Mouse (Mus musculus) embryonic facial prominence, embryonic 15.5 days (tissue): ENCODE data around the gene Tmem163. TPM values are rescaled to one million over a fixed set of nuclear protein-coding genes. Genes with fewer than 3 reads are reported as not detected.
A peak's percentile ranks its signal among the peaks of the same experiment; 100 is the strongest.

Source experiments
- ATAC-seq: fragments of 200-750 bp; cut with Nextera tagmentation; 2 replicates; pipeline ENCODE4 v1.8.0; 2017; ENCODE audit warnings: low read depth, moderate TSS enrichment; ENCODE audit not compliant: insufficient number of reproducible peaks, low FRiP score, low TSS enrichment
- H3K27ac ChIP-seq: fragments of 300-500 bp; sonication (generic); replicated peaks from 2 replicates; pipeline ENCODE4 v1.5.1; 2015; ENCODE audit warnings: mild to moderate bottlenecking, inconsistent platforms
- H3K27me3 ChIP-seq: fragments of 300-500 bp; sonication (generic); 2 replicates; pipeline ENCODE4 v1.6.1; 2015; ENCODE audit warnings: inconsistent platforms
- H3K36me3 ChIP-seq: fragments of 300-500 bp; sonication (generic); 2 replicates; pipeline ENCODE4 v1.6.1; 2015; ENCODE audit warnings: mild to moderate bottlenecking, inconsistent platforms
- H3K4me1 ChIP-seq: fragments of 300-500 bp; sonication (generic); 2 replicates; pipeline ENCODE4 v1.6.1; 2015; ENCODE audit warnings: inconsistent platforms
- H3K4me2 ChIP-seq: fragments of 300-500 bp; sonication (generic); replicated peaks from 2 replicates; pipeline ENCODE4 v1.6.1; 2015; ENCODE audit warnings: mild to moderate bottlenecking, inconsistent platforms
- H3K4me3 ChIP-seq: fragments of 300-500 bp; sonication (generic); replicated peaks from 2 replicates; pipeline ENCODE4 v1.5.1; 2015; ENCODE audit warnings: mild to moderate bottlenecking, inconsistent platforms
- H3K9ac ChIP-seq: fragments of 300-500 bp; sonication (generic); 2 replicates; pipeline ENCODE4 v1.6.1; 2015; ENCODE audit warnings: inconsistent platforms
- H3K9me3 ChIP-seq: fragments of 300-500 bp; sonication (generic); replicated peaks from 2 replicates; pipeline ENCODE4 v1.6.1; 2016; ENCODE audit warnings: inconsistent platforms
- WGBS: fragments of 180-500 bp; shearing (Covaris S2); methylation state at CpG from one replicate; pipeline ENCODE4 v1.1.7; 2015; 5-methylcytosine and 5-hydroxymethylcytosine counted together
- polyA plus RNA-seq: library from polyadenylated mRNA; unstranded; fragments of >200 nt; fragmentation: Nextera tagmentation; extraction: Ambion mirVana; gene quantifications from 2 replicates; pipeline ENCODE4 v1.2.1, GENCODE M21; 2015

Gene Tmem163
- polyA plus RNA-seq, 1 experiment from 2014 or later: 3.6 TPM

- no peak overlapping the region for H3K27ac ChIP-seq
- H3K9ac ChIP-seq: no peak overlapping the region
- no peaks in the 10 kb centered on the region for H3K9me3 ChIP-seq
- H3K4me3 ChIP-seq: no peak overlapping the region
- H3K36me3 ChIP-seq: no peaks in the 10 kb centered on the region
- 69% methylated on average over 4 of the region's 4 CpGs for WGBS
- ATAC-seq: no peak
- H3K27me3 ChIP-seq: no peaks in the 10 kb centered on the region
- no peak overlapping the region for H3K4me2 ChIP-seq
- H3K4me1 ChIP-seq: 0 out of 2 replicates have a peak, but pooled peaks cover under 1% of the 10 kb centered on the region
Measured at GRCm38 (mm10) chr1:127548078-127548477, 131.3 kb downstream of the Tmem163 start.

GRCm38 (mm10) chr1:127542756-127543155 lies 136.6 kb downstream of the Tmem163 start:
- 36% methylated on average over 1 of the region's 1 CpGs for WGBS
- ATAC-seq: no peak
- Histone ChIP-seq H3K36me3 (no peaks in the 10 kb centered on the region), H3K27me3 (no peaks in the 10 kb centered on the region), H3K4me2 (no peak overlapping the region), H3K9ac (no peak overlapping the region), H3K27ac (no peak overlapping the region), H3K4me3 (no peak overlapping the region), H3K4me1 (peaks cover 3% of the 10 kb centered on the region; the same call in 1 of the 2 replicates), H3K9me3 (no peaks in the 10 kb centered on the region)

DNA sequence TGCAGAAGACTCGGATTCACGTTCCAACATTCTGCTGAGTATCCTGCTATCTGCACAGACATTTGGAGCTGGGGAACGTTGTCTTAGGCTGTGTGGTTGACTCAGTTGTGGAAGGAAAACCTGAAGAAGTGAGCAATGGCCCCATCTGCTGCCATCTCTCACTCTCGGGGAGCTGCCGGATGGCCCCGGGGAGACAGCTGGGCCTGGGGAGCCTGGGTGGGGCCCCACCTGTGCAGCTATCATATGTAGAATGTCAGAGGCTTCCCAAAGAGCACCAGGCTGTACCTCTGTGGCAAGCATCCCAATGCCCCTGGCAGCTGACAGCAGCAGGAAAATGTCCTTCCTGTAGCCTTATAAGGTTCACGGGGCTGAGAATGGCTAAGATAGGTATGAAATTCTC lies 137.4 kb downstream of the Tmem163 start:
- H3K27me3 ChIP-seq: no peaks in the 10 kb centered on the region
- no peak overlapping the region for H3K4me3 ChIP-seq
- peaks cover 12% of the 10 kb centered on the region for H3K4me1 ChIP-seq
- H3K9ac ChIP-seq: no peak overlapping the region
- no peak for ATAC-seq
- H3K27ac ChIP-seq: no peak overlapping the region
- H3K36me3 ChIP-seq: no peaks in the 10 kb centered on the region
- 79% methylated on average over 7 of the region's 7 CpGs for WGBS
- H3K9me3 ChIP-seq: no peaks in the 10 kb centered on the region
- H3K4me2 ChIP-seq: no peak overlapping the region

GRCm38 (mm10) chr1:127541522-127541921 lies 137.8 kb downstream of the Tmem163 start:
- no peak overlapping the region for H3K4me3 ChIP-seq
- H3K27ac ChIP-seq: no peak overlapping the region
- peaks cover 16% of the 10 kb centered on the region for H3K4me1 ChIP-seq
- H3K4me2 ChIP-seq: no peak overlapping the region
- no peak overlapping the region for H3K9ac ChIP-seq
- WGBS: 82% methylated on average over 4 of the region's 4 CpGs
- H3K36me3 ChIP-seq: no peaks in the 10 kb centered on the region
- no peaks in the 10 kb centered on the region for H3K9me3 ChIP-seq
- H3K27me3 ChIP-seq: no peaks in the 10 kb centered on the region
- no peak for ATAC-seq

- Histone ChIP-seq H3K9ac (no peak overlapping the region), H3K4me1 (peaks cover 18% of the 10 kb centered on the region), H3K36me3 (no peaks in the 10 kb centered on the region), H3K4me3 (peak overlapping the region; percentile 26), H3K9me3 (no peaks in the 10 kb centered on the region), H3K27me3 (no peaks in the 10 kb centered on the region), H3K27ac (peak overlapping the region; percentile 73; the same call in 1 of the 2 replicates), H3K4me2 (peak overlapping the region; percentile 47)
- WGBS: 9% methylated on average over 17 of the region's 17 CpGs
- ATAC-seq: peak; percentile 85
Measured at GRCm38 (mm10) chr1:127537204-127538038, 141.9 kb downstream of the Tmem163 start.

- H3K4me1 ChIP-seq: peaks cover 18% of the 10 kb centered on the region
- no peak for ATAC-seq
- no peak overlapping the region for H3K4me3 ChIP-seq
- peak overlapping the region; percentile 47 for H3K4me2 ChIP-seq
- H3K36me3 ChIP-seq: no peaks in the 10 kb centered on the region
- peak overlapping the region; percentile 73; the same call in 1 of the 2 replicates for H3K27ac ChIP-seq
- H3K9ac ChIP-seq: no peak overlapping the region
- WGBS: 36% methylated on average over 5 of the region's 5 CpGs
- no peaks in the 10 kb centered on the region for H3K9me3 ChIP-seq
- H3K27me3 ChIP-seq: no peaks in the 10 kb centered on the region
Measured at GRCm38 (mm10) chr1:127536448-127536847, 142.9 kb downstream of the Tmem163 start.

DNA sequence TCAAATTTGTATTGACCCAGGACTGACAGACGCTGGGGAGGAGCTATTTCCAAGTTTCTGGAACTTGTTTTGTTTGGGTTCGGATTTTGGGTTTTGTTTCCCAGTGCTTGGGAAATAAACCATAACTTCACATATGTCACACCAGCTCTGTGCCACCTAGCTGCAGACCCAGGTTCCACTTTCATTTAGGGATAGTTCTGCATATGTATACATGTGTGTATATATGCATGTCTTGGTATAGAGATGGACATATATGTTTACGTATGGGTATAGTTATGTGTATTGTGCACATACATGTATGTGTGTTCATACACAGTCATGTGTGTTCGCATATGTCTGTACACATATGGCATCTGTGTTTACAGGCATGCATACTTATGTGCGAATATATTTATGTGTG lies 147.6 kb downstream of the Tmem163 start:
- no peaks in the 10 kb centered on the region for H3K9me3 ChIP-seq
- no peak for ATAC-seq
- no peak overlapping the region for H3K9ac ChIP-seq
- H3K4me2 ChIP-seq: no peak overlapping the region
- H3K27me3 ChIP-seq: no peaks in the 10 kb centered on the region
- H3K4me3 ChIP-seq: no peak overlapping the region
- H3K27ac ChIP-seq: no peak overlapping the region
- H3K36me3 ChIP-seq: no peaks in the 10 kb centered on the region
- H3K4me1 ChIP-seq: peaks cover 4% of the 10 kb centered on the region
- WGBS: 66% methylated on average over 5 of the region's 5 CpGs

GRCm38 (mm10) chr1:127530849-127531580 lies 148.3 kb downstream of the Tmem163 start:
- peak; percentile 73 for ATAC-seq
- Histone ChIP-seq H3K27me3 (no peaks in the 10 kb centered on the region), H3K4me3 (no peak overlapping the region), H3K36me3 (no peaks in the 10 kb centered on the region), H3K9ac (no peak overlapping the region), H3K4me2 (no peak overlapping the region), H3K9me3 (no peaks in the 10 kb centered on the region), H3K27ac (no peak overlapping the region), H3K4me1 (no peaks in the 10 kb centered on the region)
- WGBS: 47% methylated on average over 14 of the region's 14 CpGs

DNA sequence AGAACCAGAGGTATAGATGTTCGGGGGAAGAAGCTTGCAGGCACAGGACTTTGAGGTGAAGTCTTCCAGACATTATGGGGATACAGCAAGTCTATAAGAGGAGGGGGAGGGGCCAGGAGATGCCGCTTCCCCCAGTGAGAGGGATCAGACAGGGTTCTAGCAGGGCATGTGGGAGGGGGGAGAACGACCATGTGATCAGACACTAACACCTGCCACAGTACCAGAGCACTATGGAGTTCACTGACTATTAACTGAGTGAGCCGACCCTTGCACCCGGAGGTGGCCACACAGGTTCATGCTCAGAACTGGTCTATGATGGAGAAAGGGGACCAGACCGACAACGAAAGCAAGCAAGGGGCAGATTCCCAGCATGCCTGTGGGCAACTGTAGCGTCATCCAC lies 156.0 kb downstream of the Tmem163 start:
- no peak overlapping the region for H3K4me3 ChIP-seq
- H3K27me3 ChIP-seq: no peaks in the 10 kb centered on the region
- H3K36me3 ChIP-seq: no peaks in the 10 kb centered on the region
- no peak for ATAC-seq
- no peak overlapping the region for H3K4me2 ChIP-seq
- WGBS: 88% methylated on average over 8 of the region's 8 CpGs
- H3K4me1 ChIP-seq: no peaks in the 10 kb centered on the region
- H3K9me3 ChIP-seq: no peaks in the 10 kb centered on the region
- H3K27ac ChIP-seq: no peak overlapping the region
- H3K9ac ChIP-seq: no peak overlapping the region

DNA sequence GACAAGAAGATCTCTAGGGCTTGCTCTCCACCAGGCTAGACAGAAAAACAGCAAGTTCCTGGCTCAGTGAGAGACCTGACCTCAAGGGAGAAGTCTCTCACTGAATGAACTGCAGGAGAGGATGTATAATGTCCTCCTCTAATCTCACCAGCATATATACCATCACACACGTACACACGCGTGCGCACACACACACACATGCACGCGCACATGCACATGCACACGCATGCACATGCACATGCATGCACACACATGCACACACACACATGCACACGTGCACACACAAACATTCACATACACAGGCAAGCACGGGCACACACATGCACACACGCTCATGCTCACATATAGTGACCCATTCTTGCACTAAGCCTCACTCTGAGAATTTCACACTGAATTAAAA lies 164.5 kb downstream of the Tmem163 start:
- Histone ChIP-seq H3K4me3 (no peak overlapping the region), H3K4me1 (no peaks in the 10 kb centered on the region), H3K4me2 (no peak overlapping the region), H3K27me3 (no peaks in the 10 kb centered on the region), H3K9me3 (no peaks in the 10 kb centered on the region), H3K36me3 (no peaks in the 10 kb centered on the region), H3K27ac (no peak overlapping the region), H3K9ac (no peak overlapping the region)
- WGBS: 98% methylated on average over 10 of the region's 10 CpGs
- no peak for ATAC-seq

DNA sequence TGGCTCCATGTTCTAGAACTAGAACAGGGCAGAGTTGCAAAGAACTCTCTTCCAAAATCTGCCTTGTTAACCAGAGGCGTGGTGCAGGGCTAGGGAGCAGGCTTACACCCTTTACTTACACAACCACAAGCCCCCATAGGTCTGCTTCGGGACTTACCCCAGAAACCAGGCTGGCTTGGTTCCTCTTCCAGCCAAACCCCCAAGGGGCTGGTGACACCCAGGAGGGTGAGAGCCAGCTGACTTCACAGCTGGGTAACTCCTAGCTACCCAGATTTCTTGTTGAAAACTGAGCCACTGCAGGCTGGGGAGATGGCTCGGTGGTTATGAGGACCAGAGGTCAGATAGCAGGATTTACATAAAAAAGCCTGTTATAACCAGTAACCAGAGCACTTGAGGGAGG lies 164.9 kb downstream of the Tmem163 start:
- H3K9ac ChIP-seq: no peak overlapping the region
- H3K36me3 ChIP-seq: no peaks in the 10 kb centered on the region
- 68% methylated on average over 3 of the region's 3 CpGs for WGBS
- H3K9me3 ChIP-seq: no peaks in the 10 kb centered on the region
- ATAC-seq: no peak
- no peak overlapping the region for H3K4me2 ChIP-seq
- H3K4me1 ChIP-seq: no peaks in the 10 kb centered on the region
- no peak overlapping the region for H3K4me3 ChIP-seq
- H3K27me3 ChIP-seq: no peaks in the 10 kb centered on the region
- no peak overlapping the region for H3K27ac ChIP-seq
